Mouse (Mus musculus) urinary bladder, postnatal 4 days (tissue): Measurements from ENCODE around the gene Gal3st2c.

Source experiments
- DNase-seq, 2 experiments: peaks; one replicate each; pipeline ENCODE4 v3.0.0; 2021 to 2022; ENCODE audit warnings: low spot score in 2 of 2

Gene Gal3st2c

DNA sequence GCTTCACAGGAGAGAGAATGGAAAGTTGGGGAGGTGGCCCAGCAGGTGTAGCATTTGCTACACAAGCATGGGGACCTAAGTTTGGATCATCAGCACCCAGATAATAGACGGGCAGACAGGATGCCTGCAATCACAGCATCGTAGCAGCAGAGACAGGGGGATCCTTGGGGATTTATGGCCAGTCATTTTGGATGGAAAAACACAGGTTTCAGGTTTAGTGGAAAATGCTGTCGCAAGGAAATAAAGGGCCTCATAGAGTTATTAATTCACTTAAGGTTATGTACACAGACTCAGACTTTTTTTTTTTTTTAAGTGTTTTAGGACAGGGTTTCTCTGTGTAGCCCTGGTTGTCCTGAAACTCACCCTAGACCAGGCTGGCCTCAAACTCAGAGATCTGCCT is 55.2 kb downstream of the Gal3st2c start:
- no peak for DNase-seq

DNA sequence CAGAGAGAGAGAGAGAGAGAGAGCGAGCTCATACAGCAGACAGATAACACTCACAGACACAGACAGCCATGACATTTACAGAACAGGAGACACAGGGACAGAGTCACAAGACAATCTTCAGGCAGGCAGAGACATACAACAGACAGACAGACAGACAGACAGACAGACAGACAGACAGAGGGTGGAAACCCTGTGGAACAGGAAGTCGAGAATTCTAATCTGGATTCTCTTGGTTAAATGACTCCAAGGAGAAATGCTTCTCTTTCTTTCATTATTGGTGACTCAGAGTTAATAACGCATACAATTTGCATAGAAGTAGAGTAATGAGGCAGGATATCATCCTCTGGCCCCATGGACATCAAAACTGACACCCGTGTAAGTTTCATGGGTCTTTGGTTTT is 56.2 kb downstream of the Gal3st2c start:
- no peak for DNase-seq

DNA sequence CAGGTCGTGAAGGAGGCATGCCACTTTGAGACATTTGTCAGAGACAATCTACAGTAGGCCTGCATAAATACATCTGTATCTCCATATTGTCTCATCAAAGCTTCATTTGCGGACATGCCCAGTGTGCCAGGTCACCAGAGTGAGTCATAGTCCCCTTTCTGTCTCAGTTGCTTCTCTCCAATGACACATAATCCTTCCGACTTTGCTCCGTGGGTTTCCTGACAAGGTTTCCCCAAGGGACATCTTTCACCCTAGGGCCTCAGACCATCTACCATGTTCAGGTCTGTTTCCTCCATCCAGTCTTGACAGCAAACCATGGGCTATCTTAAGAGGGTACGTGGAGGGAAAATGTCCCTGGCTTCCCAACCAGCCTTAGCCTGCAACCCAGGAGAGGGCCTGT is 60.8 kb downstream of the Gal3st2c start:
- DNase-seq = no peak

DNA sequence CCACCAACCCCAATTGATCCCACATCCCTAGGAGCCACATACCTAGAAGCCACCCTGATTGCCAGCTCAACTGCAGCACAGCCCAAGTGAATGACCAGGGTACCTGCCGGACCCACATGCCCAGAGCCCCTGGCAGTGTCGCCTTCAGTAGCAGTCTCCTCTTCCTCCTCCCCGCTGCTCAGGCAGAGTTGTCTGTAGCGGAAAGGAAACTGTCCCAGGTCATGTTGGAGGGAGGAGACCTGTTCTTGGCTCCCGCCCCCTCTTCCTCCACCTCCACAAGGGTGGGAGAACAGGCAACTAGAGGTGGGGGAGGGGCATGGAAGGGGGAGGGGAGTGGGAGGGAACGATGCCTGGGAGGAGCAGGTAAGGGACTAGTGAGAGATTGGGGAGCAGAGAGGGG is 62.1 kb downstream of the Gal3st2c start, which contains the start of gene Pdcd1:
Gene Pdcd1 (minus strand): TSS at position 181 of the 400 bp plus-strand sequence.
- DNase-seq = no peak

DNA sequence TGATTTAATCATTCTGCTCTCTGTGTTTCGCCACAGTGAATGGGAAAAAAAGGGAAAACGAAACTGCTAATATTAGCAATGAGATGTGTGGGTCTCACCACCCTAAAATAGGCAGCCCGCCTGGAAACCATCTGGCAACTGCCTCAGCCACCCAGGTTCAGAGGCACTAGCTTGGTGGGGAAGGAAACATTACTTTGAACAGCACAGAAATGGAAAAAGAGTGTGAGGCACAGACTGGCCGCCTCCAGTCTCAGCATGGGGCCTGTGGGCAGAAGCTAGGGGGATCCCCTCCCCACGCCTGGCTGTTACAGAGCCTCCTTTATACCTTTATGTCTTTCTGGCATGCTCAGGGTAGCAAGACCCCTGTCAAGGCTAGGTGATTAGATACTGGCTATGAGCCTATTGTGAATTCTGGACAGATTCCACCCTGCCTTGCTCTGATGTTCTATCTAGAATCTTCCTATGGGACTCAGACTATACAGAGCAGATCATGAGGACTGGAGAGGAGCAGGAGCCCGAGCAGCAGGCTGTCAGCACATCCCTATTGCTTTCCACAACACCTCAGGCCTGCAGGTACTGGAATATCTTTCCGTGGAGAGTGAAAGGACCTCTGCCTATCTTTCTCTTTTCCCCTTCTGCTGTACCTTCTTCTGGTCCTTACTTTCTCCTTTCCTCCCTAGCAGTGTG is 63.4 kb downstream of the Gal3st2c start:
- no peak for DNase-seq

DNA sequence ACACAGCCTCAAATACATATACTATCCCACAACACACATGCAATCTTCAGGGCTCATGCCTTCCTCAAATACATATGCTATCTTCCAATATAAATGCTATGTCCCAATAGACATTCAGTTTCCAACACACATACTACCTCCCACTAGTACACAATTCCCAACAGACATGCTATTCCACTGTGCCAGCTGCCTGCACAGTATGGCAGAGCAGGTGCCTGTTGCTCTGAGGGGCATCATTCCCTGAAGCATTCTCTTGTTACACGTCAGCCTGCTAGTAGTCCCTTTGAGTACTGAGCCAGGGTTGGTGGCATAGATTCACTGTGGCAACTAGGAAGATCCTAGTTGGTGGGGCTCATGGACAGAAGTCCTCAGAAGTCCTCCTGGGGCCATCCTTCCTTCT is 64.2 kb downstream of the Gal3st2c start:
- DNase-seq = no peak

DNA sequence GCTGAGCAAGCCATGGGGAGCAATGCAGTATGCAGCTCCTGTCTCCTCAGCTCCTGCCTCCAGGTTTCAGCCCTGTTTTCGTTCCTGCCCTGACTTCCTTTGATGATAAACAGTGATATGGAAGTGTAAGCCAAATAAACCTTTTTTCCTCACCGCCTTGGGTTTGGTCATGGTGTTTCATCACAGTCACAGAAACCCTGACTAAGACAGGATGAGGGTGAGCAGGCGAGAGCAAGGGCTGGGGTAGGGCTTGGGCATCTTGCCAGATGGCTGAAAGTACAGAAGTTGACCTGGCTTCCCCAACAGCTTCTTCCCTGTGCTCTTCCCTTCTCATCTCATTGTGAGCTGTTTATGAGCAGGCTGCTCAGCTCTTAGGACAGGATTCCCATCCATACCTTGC is 65.7 kb downstream of the Gal3st2c start:
- DNase-seq = no peak

DNA sequence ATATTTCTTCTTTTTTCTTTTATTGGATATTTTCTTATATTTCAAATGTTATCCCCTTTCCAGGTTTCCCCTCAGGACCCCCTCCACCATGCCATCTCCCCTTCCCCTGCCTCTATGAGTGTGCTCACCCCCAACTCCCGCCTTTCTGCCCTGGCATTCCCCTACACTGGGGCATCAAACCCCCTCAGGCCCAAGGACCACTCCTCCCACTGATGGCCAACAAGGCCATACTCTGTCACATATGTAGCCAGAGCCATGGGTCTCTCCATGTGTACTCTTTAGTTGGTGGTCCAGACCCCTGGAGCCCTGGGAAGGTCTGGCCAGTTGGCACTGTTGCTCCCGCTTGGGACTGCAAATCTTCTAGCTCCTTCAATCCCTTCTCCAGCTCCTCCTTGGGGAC is 67.1 kb downstream of the Gal3st2c start:
- no peak for DNase-seq

DNA sequence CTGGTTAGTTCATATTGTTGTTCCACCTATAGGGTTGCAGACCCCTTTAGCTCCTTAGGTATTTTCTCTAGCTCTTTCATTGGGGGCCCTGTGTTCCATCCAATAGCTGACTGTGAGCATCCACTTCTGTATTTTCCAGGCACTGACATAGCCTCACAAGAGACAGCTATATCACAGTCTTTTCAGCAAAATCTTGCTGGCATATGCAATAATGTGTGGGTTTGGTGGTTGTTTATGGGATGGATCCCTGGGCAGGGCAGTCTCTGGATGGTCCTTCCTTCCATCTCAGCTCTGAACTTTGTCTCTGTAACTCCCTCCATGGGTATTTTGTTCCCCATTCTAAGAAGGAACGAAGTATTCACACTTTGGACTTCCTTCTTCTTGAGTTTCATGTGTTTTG is 68.0 kb downstream of the Gal3st2c start:
- DNase-seq = peak in 1 of 2 experiments; percentile 2
